Mouse (Mus musculus) monocyte, adult 5-6 weeks (primary cell): ENCODE measurements around the gene A930018P22Rik. TPM values are rescaled to one million over a fixed set of nuclear protein-coding genes. Genes with fewer than 3 reads are reported as not detected.

ENCODE experiments used
- ATAC-seq: fragments of 153-309, 156-312 bp; replicated peaks from 2 replicates; pipeline ENCODE4 v1.8.0; 2017; ENCODE audit warnings: mild to moderate bottlenecking; ENCODE audit not compliant: low TSS enrichment, insufficient number of reproducible peaks, severe bottlenecking, poor library complexity, low FRiP score
- total RNA-seq: library from RNA; stranded (forward); fragments of 200-1000, 200-491, 200-594 nt; gene quantifications from 3 replicates; pipeline ENCODE4 v1.2.3, GENCODE M21; 2017

Gene A930018P22Rik
- total RNA-seq, 1 experiment from 2014 or later: not detected

GRCm38 (mm10) chr2:104147910-104148561, 25.5 kb downstream of the A930018P22Rik start:
- ATAC-seq: no peak

GRCm38 (mm10) chr2:104150608-104151397, 28.2 kb downstream of the A930018P22Rik start:
- no peak for ATAC-seq

GRCm38 (mm10) chr2:104153345-104153744, 30.8 kb downstream of the A930018P22Rik start:
- no peak for ATAC-seq

GRCm38 (mm10) chr2:104153876-104154275, 31.3 kb downstream of the A930018P22Rik start:
- ATAC-seq: no peak

GRCm38 (mm10) chr2:104157831-104158230, 35.3 kb downstream of the A930018P22Rik start:
- ATAC-seq: no peak

GRCm38 (mm10) chr2:104163418-104163817, 40.8 kb downstream of the A930018P22Rik start:
- no peak for ATAC-seq

- no peak for ATAC-seq
These were observed 41.5 kb downstream of the A930018P22Rik start for GRCm38 (mm10) chr2:104163978-104164487.

- ATAC-seq: no peak
These were observed 43.1 kb downstream of the A930018P22Rik start for GRCm38 (mm10) chr2:104165631-104166030.

GRCm38 (mm10) chr2:104167765-104168164, 45.2 kb downstream of the A930018P22Rik start:
- ATAC-seq: no peak

- no peak for ATAC-seq
These were observed 45.8 kb downstream of the A930018P22Rik start for GRCm38 (mm10) chr2:104168186-104168896.

- no peak for ATAC-seq
These were observed 50.3 kb downstream of the A930018P22Rik start for GRCm38 (mm10) chr2:104172695-104173348.

- no peak for ATAC-seq
These were observed 50.9 kb downstream of the A930018P22Rik start for GRCm38 (mm10) chr2:104173431-104173830.

Other genes starting within 250 kb of the A930018P22Rik start
- 50.1 to 71.8 TPM (median 67.7 TPM) in 3 replicates for gene Lmo2, start 164.8 kb upstream of the A930018P22Rik start, total RNA-seq
- gene Fbxo3, start 95.0 kb upstream of the A930018P22Rik start, total RNA-seq: 38.1 to 50.3 TPM (median 42.5 TPM) in 3 replicates
- gene 4931422A03Rik, start 94.4 kb upstream of the A930018P22Rik start, total RNA-seq: not detected in 3 replicates
- 0.87 TPM in 1 of 3 replicates, not detected in the others for gene Gm10912, start 56.9 kb upstream of the A930018P22Rik start, total RNA-seq
- gene Gm10799, start 54.2 kb upstream of the A930018P22Rik start, total RNA-seq: not detected in 3 replicates
- gene Cd59b, start 52.9 kb upstream of the A930018P22Rik start, total RNA-seq: 2.6 to 7.2 TPM in 2 of 3 replicates, not detected in the other
- gene Cd59a, start 27.0 kb upstream of the A930018P22Rik start, total RNA-seq: 1.4 to 3.9 TPM (median 1.8 TPM) in 3 replicates